Mouse (Mus musculus) ES-Bruce4 (cell line): ENCODE measurements around the gene Traf1.

Experiments used
- CTCF ChIP-seq: IDR thresholded peaks from one replicate; pipeline ENCODE4 v1.8.1; 2011; ENCODE audit warnings: low read depth, low read length
- EP300 ChIP-seq: IDR thresholded peaks from 2 replicates; pipeline ENCODE4 v1.6.1; 2011; ENCODE audit warnings: low read depth, low read length; ENCODE audit not compliant: insufficient read depth
- POLR2A ChIP-seq: IDR thresholded peaks from one replicate; pipeline ENCODE4 v1.8.1; 2011; ENCODE audit warnings: low read length; ENCODE audit not compliant: insufficient read depth

- TF ChIP-seq POLR2A (no peak), CTCF (no peak), EP300 (no peak)
These were observed 34.9 kb upstream of the Traf1 start for GRCm38 (mm10) chr2:34996506-34996905.
